Mouse (Mus musculus) stomach, postnatal 0 days (tissue): ENCODE data around the gene Tbc1d5. TPM values are rescaled to one million over a fixed set of nuclear protein-coding genes. Genes with fewer than 3 reads are reported as not detected.

ENCODE experiments used
- ATAC-seq: fragments of 200-750 bp; cut with Nextera tagmentation; 2 replicates; pipeline ENCODE4 v1.8.0; 2017; ENCODE audit not compliant: low FRiP score, low TSS enrichment
- DNase-seq: peaks from one replicate; pipeline ENCODE4 v3.0.0-alpha.2; 2016; ENCODE audit warnings: low spot score
- H3K27ac ChIP-seq: fragments of 300-500 bp; sonication (generic); replicated peaks from 2 replicates; pipeline ENCODE4 v1.5.1; 2014; ENCODE audit warnings: mild to moderate bottlenecking, control low read depth
- H3K27me3 ChIP-seq: fragments of 300-500 bp; sonication (generic); 2 replicates; pipeline ENCODE4 v1.6.1; 2014; ENCODE audit warnings: low read length; ENCODE audit not compliant: control insufficient read depth, insufficient read depth
- H3K36me3 ChIP-seq: fragments of 300-500 bp; sonication (generic); 2 replicates; pipeline ENCODE4 v1.6.1; 2014; ENCODE audit warnings: low read length, mixed read lengths; ENCODE audit not compliant: control insufficient read depth, insufficient read depth
- H3K4me1 ChIP-seq: fragments of 300-500 bp; sonication (generic); replicated peaks from 2 replicates; pipeline ENCODE4 v1.6.1; 2014; ENCODE audit warnings: antibody characterized with exemption; ENCODE audit not compliant: control insufficient read depth, insufficient read depth
- H3K4me2 ChIP-seq: fragments of 300-500 bp; sonication (generic); replicated peaks from 2 replicates; pipeline ENCODE4 v1.6.1; 2014; ENCODE audit warnings: low read depth, mild to moderate bottlenecking, control low read depth, moderate library complexity
- H3K4me3 ChIP-seq: fragments of 300-500 bp; sonication (generic); 2 replicates; pipeline ENCODE4 v1.5.1; 2014; ENCODE audit warnings: low read depth, low read length, control low read depth
- H3K9ac ChIP-seq: fragments of 300-500 bp; sonication (generic); 2 replicates; pipeline ENCODE4 v1.6.1; 2014; ENCODE audit warnings: mild to moderate bottlenecking, low read length, control low read depth, mixed read lengths
- H3K9me3 ChIP-seq: fragments of 300-500 bp; sonication (generic); 2 replicates; pipeline ENCODE4 v1.6.1; 2016; ENCODE audit warnings: low read length; ENCODE audit not compliant: control insufficient read depth
- CTCF ChIP-seq: IDR thresholded peaks from 2 replicates; pipeline ENCODE4 v1.5.1; 2016; ENCODE audit warnings: antibody characterized with exemption, low read depth, mild to moderate bottlenecking, moderate library complexity
- EP300 ChIP-seq: optimal IDR thresholded peaks from 2 replicates; pipeline ENCODE3; 2016; ENCODE audit warnings: antibody characterized with exemption
- WGBS: fragments of 180-500 bp; shearing (Covaris S2); extraction: QIAGEN DNeasy Blood & Tissue Kit; methylation state at CpG from one replicate; pipeline ENCODE4 v1.1.7; 2014; 5-methylcytosine and 5-hydroxymethylcytosine counted together
- polyA plus RNA-seq: library from polyadenylated mRNA; unstranded; fragments of >200 nt; fragmentation: Nextera tagmentation; extraction: Ambion mirVana; gene quantifications from 2 replicates; pipeline ENCODE4 v1.2.1, GENCODE M21; 2015

The Tbc1d5 gene
- polyA plus RNA-seq, 1 experiment from 2014 or later = 2.8 TPM

DNA sequence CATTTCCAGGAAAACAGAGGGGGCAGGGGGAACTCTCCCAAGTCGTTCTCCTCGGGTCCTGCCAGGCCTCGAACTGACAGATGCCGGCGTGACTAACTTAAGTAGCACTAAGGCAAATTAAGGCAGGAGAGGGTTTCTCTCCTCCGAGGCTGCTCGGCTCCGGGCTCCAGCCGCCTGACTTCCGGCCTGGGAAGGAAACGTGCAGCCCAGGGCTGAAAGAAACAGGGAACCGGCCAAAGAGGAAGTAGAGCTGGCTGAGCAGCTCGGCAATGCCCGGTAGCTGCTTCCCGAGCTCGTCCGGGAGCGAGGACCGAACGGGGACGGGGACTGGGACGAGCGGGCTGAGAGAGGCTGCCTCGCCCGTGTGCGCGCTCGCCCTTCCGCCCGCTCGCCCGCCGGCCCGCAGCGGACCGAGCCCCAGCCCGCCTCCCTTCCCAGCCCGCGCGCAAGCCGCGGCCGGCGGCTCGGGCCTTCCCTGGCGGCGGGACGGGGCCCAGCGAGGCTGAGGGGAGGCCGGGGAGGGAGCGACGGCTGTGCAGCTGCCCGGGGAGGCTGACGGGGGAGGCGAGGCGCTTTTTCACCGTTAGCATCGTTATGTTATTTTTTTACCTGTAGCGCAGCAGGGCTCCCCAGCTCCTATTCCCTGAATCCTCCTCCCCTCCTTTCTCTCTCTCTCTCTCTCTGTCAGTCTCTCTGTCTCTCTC lies 509 bp downstream of the Tbc1d5 start:
- no peaks in the 10 kb centered on the region for H3K9me3 ChIP-seq
- ATAC-seq (peak; percentile 85), DNase-seq (peak; percentile 75)
- no peaks in the 10 kb centered on the region for H3K36me3 ChIP-seq
- peak overlapping the region; percentile 80 for H3K4me2 ChIP-seq
- no peaks in the 10 kb centered on the region; the same call in 1 of the 2 replicates for H3K4me1 ChIP-seq
- no peaks in the 10 kb centered on the region for H3K27me3 ChIP-seq
- H3K9ac ChIP-seq = peak overlapping the region; percentile 95
- peak overlapping the region; percentile 87 for H3K4me3 ChIP-seq
- H3K27ac ChIP-seq = peak overlapping the region; percentile 99
- WGBS = under 1% methylated on average over 39 of the region's 59 CpGs
- TF ChIP-seq CTCF (no peak), EP300 (no peak)

DNA sequence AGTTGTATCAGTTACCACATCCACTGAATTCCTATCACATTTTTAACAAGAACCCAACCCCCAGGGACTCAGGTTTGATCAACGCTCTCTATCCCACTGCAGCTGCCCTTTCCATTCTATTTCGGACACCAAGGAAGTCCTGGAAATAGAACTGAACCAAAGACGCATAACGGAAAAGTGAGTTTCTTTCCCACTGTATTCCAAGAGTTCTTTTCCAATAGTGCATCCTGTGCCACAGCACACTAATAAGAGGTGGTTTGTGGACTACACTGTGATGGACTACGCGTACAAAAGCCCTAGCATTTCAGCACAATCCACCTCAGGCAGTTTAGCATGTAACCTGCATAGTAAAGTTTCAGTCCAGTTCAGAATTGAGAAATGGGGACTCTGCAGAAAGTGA lies 1.2 kb downstream of the Tbc1d5 start:
- 28% methylated on average over 6 of the region's 6 CpGs for WGBS
- DNase-seq = no peak
- no peaks in the 10 kb centered on the region for H3K36me3 ChIP-seq
- no peaks in the 10 kb centered on the region; the same call in 1 of the 2 replicates for H3K4me1 ChIP-seq
- peak overlapping the region; percentile 99 for H3K27ac ChIP-seq
- H3K9ac ChIP-seq = peak overlapping the region; percentile 95
- H3K9me3 ChIP-seq = no peaks in the 10 kb centered on the region
- TF ChIP-seq CTCF (no peak), EP300 (no peak)
- peak overlapping the region; percentile 80 for H3K4me2 ChIP-seq
- ATAC-seq = no peak
- peak overlapping the region; percentile 87 for H3K4me3 ChIP-seq
- H3K27me3 ChIP-seq = no peaks in the 10 kb centered on the region

DNA sequence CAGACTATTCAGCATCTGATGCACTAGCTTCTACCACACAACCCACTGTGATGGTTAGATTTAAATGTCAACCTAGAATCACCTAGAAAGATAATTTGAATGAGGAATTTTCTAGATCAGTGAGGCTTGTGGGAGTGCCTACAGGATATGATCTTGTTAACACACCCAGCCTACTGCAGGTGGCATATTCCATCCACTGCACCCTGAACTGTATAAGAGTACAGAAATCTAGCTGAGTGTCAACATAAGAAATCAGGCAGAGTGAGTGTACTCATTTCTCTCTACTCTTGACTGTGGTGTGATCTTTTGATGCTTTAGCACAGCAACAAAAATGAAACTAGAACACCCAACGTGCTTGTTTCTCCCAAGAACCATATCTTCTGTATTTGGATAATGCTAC lies 6.8 kb downstream of the Tbc1d5 start:
- H3K36me3 ChIP-seq = no peaks in the 10 kb centered on the region

GRCm38 (mm10) chr17:51171504-51171903 lies 7.6 kb downstream of the Tbc1d5 start:
- ATAC-seq = no peak
- DNase-seq = no peak

More for the DNA sequence above, 6.8 kb downstream of the Tbc1d5 start:
- 78% methylated on average over 1 of the region's 1 CpGs for WGBS
- no peak overlapping the region for H3K9ac ChIP-seq
- no peaks in the 10 kb centered on the region for H3K4me1 ChIP-seq
- no peak for ATAC-seq
- H3K4me2 ChIP-seq = no peak overlapping the region
- H3K4me3 ChIP-seq = no peak overlapping the region
- no peak overlapping the region for H3K27ac ChIP-seq
- DNase-seq = no peak
- no peaks in the 10 kb centered on the region for H3K27me3 ChIP-seq
- TF ChIP-seq CTCF (no peak), EP300 (no peak)
- no peaks in the 10 kb centered on the region for H3K9me3 ChIP-seq

GRCm38 (mm10) chr17:51169911-51170310 lies 9.2 kb downstream of the Tbc1d5 start:
- Histone ChIP-seq H3K4me2 (no peak overlapping the region), H3K27ac (no peak overlapping the region), H3K9me3 (no peaks in the 10 kb centered on the region), H3K9ac (no peak overlapping the region), H3K4me1 (no peaks in the 10 kb centered on the region), H3K4me3 (no peak overlapping the region), H3K36me3 (no peaks in the 10 kb centered on the region), H3K27me3 (no peaks in the 10 kb centered on the region)
- ATAC-seq (no peak), DNase-seq (no peak)
- WGBS = 67% methylated on average over 4 of the region's 4 CpGs
- no peak for TF ChIP-seq EP300
- no peak for TF ChIP-seq CTCF

More at GRCm38 (mm10) chr17:51171504-51171903, 7.6 kb downstream of the Tbc1d5 start:
- no peaks in the 10 kb centered on the region for H3K4me1 ChIP-seq
- H3K9me3 ChIP-seq = no peaks in the 10 kb centered on the region
- no peak for TF ChIP-seq CTCF
- TF ChIP-seq EP300 = no peak
- H3K27me3 ChIP-seq = no peaks in the 10 kb centered on the region
- no peaks in the 10 kb centered on the region for H3K36me3 ChIP-seq
- no peak overlapping the region for H3K9ac ChIP-seq
- no peak overlapping the region for H3K4me3 ChIP-seq
- H3K4me2 ChIP-seq = no peak overlapping the region
- no peak overlapping the region for H3K27ac ChIP-seq
- 83% methylated on average over 3 of the region's 3 CpGs for WGBS

DNA sequence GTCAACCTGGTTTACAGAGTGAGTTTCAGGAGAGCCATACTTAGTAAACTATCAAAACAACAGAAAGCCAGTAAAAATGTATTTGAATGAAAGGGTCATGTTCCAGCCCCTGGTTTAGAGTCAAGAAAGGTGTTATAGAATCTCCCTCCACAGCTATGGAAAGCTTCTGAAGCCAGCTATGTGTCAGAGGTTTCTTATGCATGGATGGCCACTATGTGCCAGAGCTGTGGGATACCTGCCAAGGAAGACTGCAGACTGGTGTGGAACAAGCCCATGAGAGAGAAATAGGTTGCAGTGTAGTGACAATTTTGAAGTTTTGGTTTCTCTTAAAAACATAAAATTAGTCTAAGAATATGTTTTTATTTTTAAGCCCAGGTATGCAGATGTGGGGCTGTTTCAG lies 16.8 kb downstream of the Tbc1d5 start:
- ATAC-seq (no peak), DNase-seq (no peak)
- no peaks in the 10 kb centered on the region for H3K36me3 ChIP-seq
- H3K9me3 ChIP-seq = no peaks in the 10 kb centered on the region
- TF ChIP-seq EP300 (no peak), CTCF (no peak)
- H3K27ac ChIP-seq = no peak overlapping the region
- no peak overlapping the region for H3K4me2 ChIP-seq
- no peaks in the 10 kb centered on the region for H3K4me1 ChIP-seq
- H3K27me3 ChIP-seq = no peaks in the 10 kb centered on the region
- no peak overlapping the region for H3K9ac ChIP-seq
- no peak overlapping the region for H3K4me3 ChIP-seq
